8 mouse cellular contexts compared by ENCODE assay signal in the genomic region with DNA sequence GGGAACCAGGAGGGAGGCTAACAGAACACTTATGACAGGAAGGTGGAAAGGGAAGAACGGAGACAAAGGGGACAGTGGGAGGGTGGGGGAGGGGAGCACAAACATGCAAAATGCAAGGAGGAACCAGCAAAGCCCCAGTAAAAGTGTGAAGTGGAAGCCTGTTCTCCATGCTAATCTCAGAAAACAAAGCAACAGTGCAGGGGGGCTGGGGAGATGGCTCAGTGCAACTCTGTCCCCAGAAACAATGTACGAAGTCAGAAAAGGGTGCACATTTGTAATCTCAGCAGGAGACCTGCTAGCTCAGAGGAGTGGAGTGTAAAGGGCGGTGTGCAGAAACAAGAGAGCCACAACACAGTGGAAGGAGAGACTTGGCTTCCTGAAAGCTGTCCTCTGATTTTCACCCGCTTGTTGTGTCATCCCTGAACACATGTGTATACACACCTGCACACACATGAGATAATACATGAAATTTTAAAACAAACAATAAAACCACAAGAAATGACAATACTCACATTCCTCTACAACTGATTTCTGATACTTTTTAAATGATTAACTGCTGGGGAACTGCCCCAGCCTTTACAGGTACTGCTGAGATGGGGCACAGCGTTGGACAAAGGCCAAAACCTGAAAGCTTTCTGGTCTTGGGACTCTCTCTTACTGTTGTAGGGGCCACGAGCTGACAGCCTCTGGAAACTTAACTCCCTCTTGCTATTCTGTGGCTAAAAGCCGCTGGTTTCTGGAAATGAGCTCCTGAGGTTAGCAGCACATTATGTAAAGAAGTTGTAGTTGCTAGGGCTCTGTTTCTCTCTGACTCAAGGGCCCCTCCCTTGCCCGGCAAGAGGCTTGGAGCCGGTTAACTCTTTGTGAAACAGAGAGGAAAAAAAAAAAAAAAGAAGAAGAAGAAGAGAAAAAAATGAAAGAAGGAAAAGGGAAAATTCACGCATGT. TPM values are rescaled to one million over a fixed set of nuclear protein-coding genes. Genes with fewer than 3 reads are reported as not detected.
DNase-seq lines count a peak whose midpoint lies in the region; ATAC-seq and TF ChIP-seq lines count a peak whose summit lies in the region.

No protein-coding gene starts in this region.

- no peaks in the 10 kb centered on the region for H3K27me3 ChIP-seq in heart, embryonic 15.5 days
- H3K27me3 ChIP-seq in forebrain, embryonic 13.5 days, result no peaks in the 10 kb centered on the region
- H3K27me3 ChIP-seq in myocyte (ENCODE audit: control insufficient read depth, insufficient read depth, insufficient read length), result no peaks in the 10 kb centered on the region

- intact Hi-C loops in heart, postnatal 36 days (cut with DNase I), result no loop called here

- H3K36me3 ChIP-seq in heart, embryonic 15.5 days, result no peaks in the 10 kb centered on the region
- H3K36me3 ChIP-seq in forebrain, embryonic 13.5 days (ENCODE audit: poor library complexity, severe bottlenecking), result no peaks in the 10 kb centered on the region
- H3K36me3 ChIP-seq in myocyte (ENCODE audit: control insufficient read depth, insufficient read depth), result no peaks in the 10 kb centered on the region

- H3K9me3 ChIP-seq in heart, embryonic 15.5 days (replicated peaks), result no peaks in the 10 kb centered on the region
- no peaks in the 10 kb centered on the region for H3K9me3 ChIP-seq in forebrain, embryonic 13.5 days (replicated peaks)

- H3K27ac ChIP-seq in heart, embryonic 15.5 days, result peak overlapping the region; percentile 60
- H3K27ac ChIP-seq in forebrain, embryonic 13.5 days, result peak overlapping the region; percentile 66

- no peaks in the 10 kb centered on the region for H3K79me2 ChIP-seq in myocyte (ENCODE audit: control insufficient read depth, insufficient read depth)

- H3K4me2 ChIP-seq in heart, embryonic 15.5 days, result peak overlapping the region; percentile 8; the same call in 1 of the 2 replicates
- H3K4me2 ChIP-seq in forebrain, embryonic 13.5 days, result peak overlapping the region; percentile 20
- peak overlapping the region; percentile 52 for H3K4me2 ChIP-seq in myocyte (ENCODE audit: low read depth)

- peaks cover 34% of the 10 kb centered on the region for H3K4me1 ChIP-seq in heart, embryonic 15.5 days (replicated peaks)
- H3K4me1 ChIP-seq in forebrain, embryonic 13.5 days, result peaks cover 18% of the 10 kb centered on the region

- no peak for TF ChIP-seq POLR2A in myocyte (IDR thresholded peaks at IDR 0.05; ENCODE audit: insufficient read length, low read depth)

- H3K9ac ChIP-seq in heart, embryonic 15.5 days, result no peak overlapping the region
- H3K9ac ChIP-seq in forebrain, embryonic 13.5 days, result peak overlapping the region; percentile 5; the same call in 1 of the 2 replicates

- ATAC-seq in heart, embryonic 15.5 days (replicated peaks; ENCODE audit: insufficient number of reproducible peaks, insufficient read depth, low FRiP score, low read depth), result no peak
- ATAC-seq in forebrain, embryonic 13.5 days, result peak; percentile 34; the same call in 1 of the 2 replicates

- WGBS in heart, embryonic 15.5 days, result 14% methylated on average over 10 of the region's 10 CpGs
- 5% methylated on average over 10 of the region's 10 CpGs for WGBS in forebrain, embryonic 13.5 days

- no peak overlapping the region for H3ac ChIP-seq in myocyte (ENCODE audit: control insufficient read depth, insufficient read length)

- H3K4me3 ChIP-seq in heart, embryonic 15.5 days, result no peak overlapping the region
- H3K4me3 ChIP-seq in forebrain, embryonic 13.5 days, result no peak overlapping the region
- H3K4me3 ChIP-seq in myocyte, result no peak overlapping the region

- DNase-seq in heart, postnatal 36 days, result no peak
- DNase-seq in kidney, postnatal 25 days, result peak; percentile 65 to 77
- DNase-seq in cerebellum, postnatal 14 days, result no peak
- no peak for DNase-seq in adrenal gland, adult 18-20 months (ENCODE audit: low spot score in 2 of 2)
- DNase-seq in adrenal gland, adult 8-10 months, result no peak

TF ChIP-seq in myocyte, 11 proteins besides CTCF, POLR2A, EP300 and RAD21:
- TF ChIP-seq REST (IDR thresholded peaks at IDR 0.05; ENCODE audit: insufficient read depth, insufficient read length), result no peak
- TF ChIP-seq SRF (IDR thresholded peaks at IDR 0.05; ENCODE audit: control insufficient read depth, insufficient read length, low read depth), result no peak
- TF ChIP-seq TCF12 (IDR thresholded peaks at IDR 0.05; ENCODE audit: insufficient read depth, poor library complexity, severe bottlenecking), result no peak
- no peak for TF ChIP-seq POLR2AphosphoS2 (IDR thresholded peaks at IDR 0.05; ENCODE audit: insufficient read length, low read depth)
- TF ChIP-seq MYOG (IDR thresholded peaks at IDR 0.05; ENCODE audit: control insufficient read depth in 1 of 3, insufficient read depth in 1 of 3, insufficient read length in 2 of 3, low read depth in 2 of 3), result no peak
- TF ChIP-seq CEBPB (IDR thresholded peaks at IDR 0.05; ENCODE audit: insufficient read depth, poor library complexity, severe bottlenecking), result no peak
- no peak for TF ChIP-seq MAX (IDR thresholded peaks at IDR 0.05; ENCODE audit: low read depth)
- TF ChIP-seq USF1 (IDR thresholded peaks at IDR 0.05; ENCODE audit: low read depth), result no peak
- no peak for TF ChIP-seq MYOD1 (IDR thresholded peaks at IDR 0.05; ENCODE audit: control insufficient read depth in 1 of 3, insufficient read length in 2 of 3, low read depth in 2 of 3)
- no peak for TF ChIP-seq TCF3 (IDR thresholded peaks at IDR 0.05; ENCODE audit: insufficient read length, low read depth)
- no peak for TF ChIP-seq E2F4 (IDR thresholded peaks at IDR 0.05; ENCODE audit: insufficient read depth)

RNA-seq across cellular contexts. Expression of a gene that starts 11.4 kb away (rescaled TPM):
- 26.0 and 27.3 TPM in 2 replicates for polyA plus RNA-seq in heart, embryonic 15.5 days (2015; fragmentation: Nextera tagmentation; extraction: Ambion mirVana)
- total RNA-seq in heart, postnatal 36 days (2021), result 100 to 1,000 TPM; 108 to 117 TPM
- polyA plus RNA-seq in forebrain, embryonic 13.5 days (2015; fragmentation: Nextera tagmentation; extraction: Ambion mirVana), result 57.5 and 66.4 TPM in 2 replicates
- polyA plus RNA-seq in myocyte (2012; fragmentation: generic; extraction: Trizol), result 37.2 TPM
- 100 to 1,000 TPM in 1 of 2 experiments, 10 to 100 TPM in 1; 84.7 to 161 TPM for total RNA-seq in adrenal gland, adult 18-20 months (2021)
- total RNA-seq in adrenal gland, adult 8-10 months (2022), result 100 to 1,000 TPM; 143 to 180 (median 160) TPM

RNA-seq across cellular contexts. Expression of a gene that starts 22.9 kb away (rescaled TPM):
- 9.5 and 9.9 TPM in 2 replicates for polyA plus RNA-seq in heart, embryonic 15.5 days (2015; fragmentation: Nextera tagmentation; extraction: Ambion mirVana)
- 10 to 100 TPM; 36.4 to 38.8 TPM for total RNA-seq in heart, postnatal 36 days (2021)
- 2.1 TPM in 2 replicates for polyA plus RNA-seq in forebrain, embryonic 13.5 days (2015; fragmentation: Nextera tagmentation; extraction: Ambion mirVana)
- 29.0 TPM for polyA plus RNA-seq in myocyte (2012; fragmentation: generic; extraction: Trizol)
- total RNA-seq in adrenal gland, adult 18-20 months (2021), result 100 to 1,000 TPM in 1 of 2 experiments, 10 to 100 TPM in 1; 69.7 to 178 TPM
- total RNA-seq in adrenal gland, adult 8-10 months (2022), result 100 to 1,000 TPM; 160 to 274 (median 195) TPM

RNA-seq across cellular contexts. Expression of a gene that starts 59.3 kb away (rescaled TPM):
- 312 and 334 TPM in 2 replicates for polyA plus RNA-seq in heart, embryonic 15.5 days (2015; fragmentation: Nextera tagmentation; extraction: Ambion mirVana)
- total RNA-seq in heart, postnatal 36 days (2021), result 100 to 1,000 TPM; 148 to 149 TPM
- 600 and 616 TPM in 2 replicates for polyA plus RNA-seq in forebrain, embryonic 13.5 days (2015; fragmentation: Nextera tagmentation; extraction: Ambion mirVana)
- polyA plus RNA-seq in myocyte (2012; fragmentation: generic; extraction: Trizol), result 521 TPM
- 100 to 1,000 TPM; 309 to 346 TPM for total RNA-seq in adrenal gland, adult 18-20 months (2021)
- total RNA-seq in adrenal gland, adult 8-10 months (2022), result 100 to 1,000 TPM; 232 to 302 (median 271) TPM

RNA-seq across cellular contexts. Expression of a gene that starts 59.4 kb away (rescaled TPM):
- polyA plus RNA-seq in heart, embryonic 15.5 days (2015; fragmentation: Nextera tagmentation; extraction: Ambion mirVana), result 14.0 and 14.9 TPM in 2 replicates
- 10 to 100 TPM; 15.3 to 20.4 TPM for total RNA-seq in heart, postnatal 36 days (2021)
- polyA plus RNA-seq in forebrain, embryonic 13.5 days (2015; fragmentation: Nextera tagmentation; extraction: Ambion mirVana), result 12.0 and 13.8 TPM in 2 replicates
- 37.8 TPM for polyA plus RNA-seq in myocyte (2012; fragmentation: generic; extraction: Trizol)
- total RNA-seq in adrenal gland, adult 18-20 months (2021), result 10 to 100 TPM; 23.2 to 25.0 TPM
- 10 to 100 TPM; 25.9 to 29.7 (median 27.9) TPM for total RNA-seq in adrenal gland, adult 8-10 months (2022)

Comparison
In these comparisons a context has a peak if more than half of its experiments do, and no peak if none do; other contexts are left out.
1. DNase-seq: peak in kidney, postnatal 25 days (2 of 2); none in heart, postnatal 36 days (0 of 2), cerebellum, postnatal 14 days (0 of 2), adrenal gland, adult 18-20 months (0 of 2) and adrenal gland, adult 8-10 months (single experiment).
2. Peak in every context shown above with its lines, with median percentiles within 50 percentile points of each other: H3K4me2 ChIP-seq.